Mouse (Mus musculus) limb, embryonic 12.5 days (tissue): ENCODE data around the gene Cdc42ep2. TPM values are rescaled to one million over a fixed set of nuclear protein-coding genes. Genes with fewer than 3 reads are reported as not detected.
A peak's percentile ranks its signal among the peaks of the same experiment; 100 is the strongest.

Experiments
- ATAC-seq: fragments of 200-750 bp; cut with Nextera tagmentation; 2 replicates; pipeline ENCODE4 v1.8.0; 2017; ENCODE audit warnings: low read depth, moderate TSS enrichment; ENCODE audit not compliant: insufficient number of reproducible peaks, insufficient read depth, low FRiP score, low TSS enrichment
- H3K27ac ChIP-seq: fragments of 300-500 bp; sonication (generic); 2 replicates; pipeline ENCODE4 v1.5.1; 2016; ENCODE audit warnings: mild to moderate bottlenecking, moderate library complexity
- H3K27me3 ChIP-seq: fragments of 300-500 bp; sonication (generic); 2 replicates; pipeline ENCODE4 v1.6.1; 2016; ENCODE audit warnings: mild to moderate bottlenecking, moderate library complexity
- H3K36me3 ChIP-seq: fragments of 300-500 bp; sonication (generic); 2 replicates; pipeline ENCODE4 v1.6.1; 2016; ENCODE audit warnings: mild to moderate bottlenecking, moderate library complexity
- H3K4me1 ChIP-seq: fragments of 300-500 bp; sonication (generic); replicated peaks from 2 replicates; pipeline ENCODE4 v1.6.1; 2016
- H3K4me2 ChIP-seq: fragments of 300-500 bp; sonication (generic); 2 replicates; pipeline ENCODE4 v1.6.1; 2016; ENCODE audit warnings: mild to moderate bottlenecking, moderate library complexity
- H3K4me3 ChIP-seq: fragments of 300-500 bp; sonication (generic); replicated peaks from 2 replicates; pipeline ENCODE4 v1.5.1; 2016; ENCODE audit warnings: mild to moderate bottlenecking
- H3K9ac ChIP-seq: fragments of 300-500 bp; sonication (generic); replicated peaks from 2 replicates; pipeline ENCODE4 v1.6.1; 2016; ENCODE audit warnings: mild to moderate bottlenecking, moderate library complexity
- H3K9me3 ChIP-seq: fragments of 300-500 bp; sonication (generic); 2 replicates; pipeline ENCODE4 v1.6.1; 2016; ENCODE audit warnings: mild to moderate bottlenecking, moderate library complexity
- WGBS: fragments of 180-500 bp; shearing (Covaris S2); methylation state at CpG from one replicate; pipeline ENCODE4 v1.1.7; 2016; 5-methylcytosine and 5-hydroxymethylcytosine counted together
- polyA plus RNA-seq: library from polyadenylated mRNA; unstranded; fragments of >200 nt; fragmentation: Nextera tagmentation; extraction: Ambion mirVana; gene quantifications from 2 replicates; pipeline ENCODE4 v1.2.1, GENCODE M21; 2016

The Cdc42ep2 gene
- polyA plus RNA-seq, 1 experiment from 2014 or later: 2.7 TPM

GRCm38 (mm10) chr19:5928104-5928503 lies 3.5 kb upstream of the Cdc42ep2 start:
- Histone ChIP-seq H3K27ac (no peak overlapping the region), H3K4me1 (peaks cover 23% of the 10 kb centered on the region), H3K9ac (no peak overlapping the region; the same call in 1 of the 2 replicates), H3K4me2 (no peak overlapping the region), H3K36me3 (no peaks in the 10 kb centered on the region), H3K27me3 (peaks cover 11% of the 10 kb centered on the region), H3K9me3 (no peaks in the 10 kb centered on the region), H3K4me3 (no peak overlapping the region)
- 53% methylated on average over 6 of the region's 6 CpGs for WGBS
- no peak for ATAC-seq

DNA sequence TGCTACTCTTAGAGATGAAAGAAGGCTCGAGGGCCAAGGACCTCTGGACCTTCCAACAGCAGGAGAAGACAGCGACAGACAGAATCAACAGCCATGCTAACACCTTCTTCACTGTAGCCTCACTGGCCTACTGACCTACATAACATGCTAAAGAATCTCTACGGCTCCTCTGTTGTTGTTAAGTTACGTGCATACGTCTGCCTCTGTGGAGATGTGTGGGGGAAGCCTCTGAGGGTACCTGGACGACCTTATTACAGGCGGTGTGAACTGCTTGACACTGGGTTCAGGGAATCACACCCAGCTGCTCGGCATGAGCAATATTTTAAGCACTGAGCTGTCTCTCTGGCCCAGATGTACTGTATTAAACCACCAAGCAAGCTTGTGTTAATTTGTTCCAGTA lies 2.9 kb upstream of the Cdc42ep2 start:
- Histone ChIP-seq H3K27me3 (peaks cover 11% of the 10 kb centered on the region), H3K4me2 (no peak overlapping the region), H3K9ac (no peak overlapping the region), H3K9me3 (no peaks in the 10 kb centered on the region), H3K4me3 (no peak overlapping the region), H3K36me3 (no peaks in the 10 kb centered on the region), H3K4me1 (peaks cover 23% of the 10 kb centered on the region), H3K27ac (no peak overlapping the region)
- ATAC-seq: no peak
- 58% methylated on average over 8 of the region's 8 CpGs for WGBS

GRCm38 (mm10) chr19:5927026-5927425 lies 2.4 kb upstream of the Cdc42ep2 start:
- Histone ChIP-seq H3K4me2 (no peak overlapping the region), H3K9ac (no peak overlapping the region), H3K9me3 (no peaks in the 10 kb centered on the region), H3K36me3 (no peaks in the 10 kb centered on the region), H3K27me3 (peaks cover 13% of the 10 kb centered on the region), H3K4me3 (no peak overlapping the region), H3K4me1 (peaks cover 23% of the 10 kb centered on the region), H3K27ac (no peak overlapping the region)
- ATAC-seq: no peak
- 74% methylated on average over 11 of the region's 11 CpGs for WGBS

- Histone ChIP-seq H3K4me2 (peak overlapping the region; percentile 97), H3K9me3 (no peaks in the 10 kb centered on the region), H3K4me1 (peaks cover 27% of the 10 kb centered on the region), H3K27ac (no peak overlapping the region), H3K36me3 (no peaks in the 10 kb centered on the region), H3K27me3 (peaks cover 17% of the 10 kb centered on the region), H3K4me3 (peak overlapping the region; percentile 53), H3K9ac (no peak overlapping the region)
- WGBS: 30% methylated on average over 11 of the region's 11 CpGs
- ATAC-seq: no peak
These were observed 767 bp upstream of the Cdc42ep2 start for GRCm38 (mm10) chr19:5925311-5925855.

- H3K4me2 ChIP-seq: peak overlapping the region; percentile 97
- H3K36me3 ChIP-seq: no peaks in the 10 kb centered on the region
- H3K4me1 ChIP-seq: peaks cover 22% of the 10 kb centered on the region
- H3K4me3 ChIP-seq: peak overlapping the region; percentile 53
- 1% methylated on average over 38 of the region's 38 CpGs for WGBS
- H3K9ac ChIP-seq: peak overlapping the region; percentile 54
- peak overlapping the region; percentile 74 for H3K27ac ChIP-seq
- peaks cover 17% of the 10 kb centered on the region for H3K27me3 ChIP-seq
- no peaks in the 10 kb centered on the region for H3K9me3 ChIP-seq
- ATAC-seq: peak; percentile 69
These were observed 465 bp downstream of the Cdc42ep2 start for GRCm38 (mm10) chr19:5923990-5924712.

GRCm38 (mm10) chr19:5922963-5923362 lies 1.7 kb downstream of the Cdc42ep2 start:
- Histone ChIP-seq H3K4me2 (no peak overlapping the region), H3K9ac (no peak overlapping the region), H3K4me1 (peaks cover 13% of the 10 kb centered on the region), H3K9me3 (no peaks in the 10 kb centered on the region), H3K27ac (no peak overlapping the region), H3K4me3 (no peak overlapping the region), H3K27me3 (peaks cover 17% of the 10 kb centered on the region), H3K36me3 (peaks cover 6% of the 10 kb centered on the region; the same call in 1 of the 2 replicates)
- ATAC-seq: no peak
- 90% methylated on average over 3 of the region's 3 CpGs for WGBS

DNA sequence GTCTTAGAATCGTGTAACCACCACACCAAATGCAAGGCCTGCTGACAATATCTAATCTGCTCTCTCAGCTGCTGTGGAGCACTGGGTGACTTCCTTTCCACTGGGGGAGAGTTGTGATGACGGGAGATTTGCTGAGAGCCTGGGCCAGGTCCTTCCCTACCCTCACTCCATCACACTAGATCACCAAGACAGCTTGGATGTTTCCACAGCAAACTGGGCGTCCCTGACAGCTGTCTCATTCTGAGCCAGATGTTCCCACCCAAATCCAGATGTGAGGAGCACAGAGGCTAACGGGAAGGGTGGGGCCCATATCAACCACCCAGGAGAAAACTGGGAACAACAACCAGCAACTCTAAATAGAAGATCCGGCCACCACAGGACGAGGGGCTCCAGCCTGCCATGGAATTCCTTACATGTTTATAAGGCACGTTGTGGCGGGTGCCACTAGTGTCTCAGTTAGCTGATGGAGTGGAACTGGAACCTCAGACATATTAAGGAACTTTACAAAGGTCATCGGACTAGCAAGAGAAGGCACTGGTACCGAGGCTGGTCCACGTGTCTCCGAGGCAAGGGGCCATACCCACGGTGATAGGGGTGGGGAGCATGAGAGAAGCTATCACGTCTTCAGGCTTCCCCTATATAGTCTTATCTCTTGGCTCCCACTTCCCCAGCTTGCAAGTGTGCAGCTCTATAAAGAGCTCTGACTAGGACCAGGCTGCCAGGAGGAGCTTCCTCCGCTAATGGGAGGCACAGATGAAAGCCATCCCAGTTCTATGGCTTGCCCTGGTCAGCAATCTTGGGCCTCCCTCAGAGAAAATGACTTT lies 2.3 kb downstream of the Cdc42ep2 start:
- Histone ChIP-seq H3K27me3 (peaks cover 17% of the 10 kb centered on the region), H3K4me2 (peak overlapping the region; percentile 38; the same call in 1 of the 2 replicates), H3K36me3 (peaks cover 12% of the 10 kb centered on the region; the same call in 1 of the 2 replicates), H3K9me3 (no peaks in the 10 kb centered on the region), H3K4me3 (no peak overlapping the region), H3K27ac (no peak overlapping the region), H3K4me1 (peaks cover 13% of the 10 kb centered on the region), H3K9ac (0 out of 2 replicates have a peak overlapping the region, but pooled peaks have one; percentile 52)
- 76% methylated on average over 15 of the region's 15 CpGs for WGBS
- no peak for ATAC-seq

DNA sequence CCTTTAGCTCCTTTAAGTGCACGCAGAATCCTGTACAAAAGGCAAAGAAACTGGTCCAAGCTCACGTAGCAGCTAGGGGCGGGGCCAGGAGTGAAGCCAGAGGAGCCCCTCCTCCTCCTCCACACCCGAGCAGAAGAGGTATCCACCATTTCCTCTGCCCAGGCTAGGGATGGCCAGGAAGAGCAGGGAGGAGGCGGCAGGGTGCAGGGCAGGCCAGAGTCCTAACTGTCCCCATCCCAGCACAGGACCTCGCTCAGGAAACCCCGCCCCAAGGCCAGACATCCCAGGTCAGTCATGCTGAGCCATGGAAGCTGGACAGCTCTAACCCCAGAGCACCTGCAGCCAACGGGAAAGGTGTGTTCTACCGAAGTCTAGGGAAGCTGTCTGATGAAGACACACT lies 2.9 kb downstream of the Cdc42ep2 start:
- Histone ChIP-seq H3K9ac (peak overlapping the region; percentile 52; the same call in 1 of the 2 replicates), H3K36me3 (peaks cover 17% of the 10 kb centered on the region; the same call in 1 of the 2 replicates), H3K27me3 (peaks cover 17% of the 10 kb centered on the region), H3K4me3 (no peak overlapping the region), H3K9me3 (no peaks in the 10 kb centered on the region), H3K4me1 (peaks cover 13% of the 10 kb centered on the region), H3K4me2 (peak overlapping the region; percentile 38), H3K27ac (no peak overlapping the region)
- 22% methylated on average over 9 of the region's 9 CpGs for WGBS
- ATAC-seq: no peak

DNA sequence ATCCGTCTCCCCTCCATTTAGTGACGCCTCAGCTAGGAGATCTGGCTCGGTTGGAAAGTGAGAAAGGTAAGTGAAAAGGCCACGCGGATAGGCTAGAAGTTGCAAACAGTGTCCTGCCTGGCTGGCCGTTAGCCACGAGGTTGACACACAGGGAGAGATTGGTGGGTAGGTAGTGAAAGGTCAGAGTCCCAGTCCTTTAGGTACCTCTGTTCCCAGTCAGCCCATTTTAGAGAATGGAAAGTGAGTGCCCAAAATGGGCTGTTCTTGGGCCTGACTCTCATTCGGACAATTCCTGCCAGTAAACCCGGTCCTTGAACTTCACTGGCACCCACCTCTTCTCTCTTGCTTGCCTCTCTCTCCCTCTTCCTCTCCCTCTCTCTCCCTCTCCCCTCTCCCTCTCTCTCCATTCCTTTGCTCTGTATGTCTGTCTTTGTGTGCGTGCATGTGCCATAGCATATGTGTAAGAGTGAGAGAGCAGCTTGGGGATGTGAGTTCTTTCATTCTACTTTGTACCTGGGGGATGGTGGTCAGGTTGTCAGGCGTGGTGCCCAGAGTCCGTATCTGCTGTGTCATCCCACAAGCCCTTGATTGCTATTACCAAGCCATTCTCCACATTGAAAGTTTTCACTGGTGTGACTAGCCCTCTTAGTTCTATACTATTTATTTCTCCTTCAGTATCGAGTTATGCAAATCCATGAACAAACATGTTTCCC lies 11.5 kb downstream of the Cdc42ep2 start, which contains the start of gene Dpf2:
TSS of gene Dpf2 (minus strand) at position 4 of the 713 bp plus-strand sequence.
- Histone ChIP-seq H3K4me3 (peak within 1 kb of the TSS; percentile 94), H3K9me3 (no peaks in the 10 kb centered on the region), H3K4me2 (peak within 1 kb of the TSS; percentile 75), H3K9ac (peak within 1 kb of the TSS; percentile 95), H3K27me3 (no peaks in the 10 kb centered on the region), H3K27ac (peak within 1 kb of the TSS; percentile 93), H3K36me3 (peaks cover 29% of the 10 kb centered on the region; the same call in 1 of the 2 replicates), H3K4me1 (peaks cover 22% of the 10 kb centered on the region)
- ATAC-seq: peak; percentile 69
- WGBS: 23% methylated on average over 13 of the region's 13 CpGs

DNA sequence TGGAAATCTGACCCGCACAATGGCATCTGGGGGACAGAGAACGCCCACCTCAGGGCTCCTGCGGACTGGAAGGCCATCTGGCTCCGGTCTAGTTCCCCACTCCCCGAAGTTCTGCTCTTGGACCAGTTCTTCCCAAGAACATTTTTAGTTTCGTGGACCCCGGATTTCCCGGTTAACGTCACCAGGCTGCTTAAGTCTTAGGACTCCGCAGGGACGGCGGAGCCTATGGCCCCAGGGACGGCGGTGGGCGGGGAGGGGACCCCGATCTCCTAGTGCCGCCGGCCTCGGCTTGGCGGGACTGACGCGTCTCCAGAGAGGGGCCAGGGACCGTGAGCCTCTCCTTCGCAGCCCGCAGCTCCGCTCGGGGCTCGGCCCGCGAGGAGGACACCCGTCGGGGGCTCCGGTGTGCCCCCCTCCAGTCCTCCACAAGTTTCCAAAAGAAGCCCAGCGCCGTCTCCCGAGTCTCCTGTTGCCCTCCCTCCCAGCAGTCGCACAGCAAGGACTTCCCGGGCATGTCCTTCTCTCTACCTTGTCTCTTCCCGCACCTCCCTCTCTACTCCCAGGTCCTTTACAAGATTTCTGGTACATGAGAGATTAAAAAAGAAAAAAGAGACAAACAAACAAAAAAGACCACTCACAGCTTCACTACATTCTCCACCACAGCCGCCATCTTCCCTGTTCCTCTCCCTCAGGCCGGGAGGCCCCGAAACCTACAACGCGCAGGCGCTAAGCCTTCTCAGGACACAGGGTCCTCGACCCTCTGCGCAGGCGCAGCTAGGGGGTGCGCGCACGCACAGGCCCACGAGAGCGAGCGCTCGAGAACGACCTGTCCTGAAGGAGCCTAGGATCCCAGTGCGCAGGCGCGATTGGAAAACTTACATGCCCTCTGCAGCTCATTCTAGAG lies 12.3 kb downstream of the Cdc42ep2 start:
- Histone ChIP-seq H3K27me3 (no peaks in the 10 kb centered on the region), H3K4me3 (peak overlapping the region; percentile 94), H3K9me3 (no peaks in the 10 kb centered on the region), H3K4me1 (peaks cover 22% of the 10 kb centered on the region), H3K27ac (peak overlapping the region; percentile 93), H3K36me3 (peaks cover 22% of the 10 kb centered on the region), H3K9ac (peak overlapping the region; percentile 95), H3K4me2 (peak overlapping the region; percentile 75)
- under 1% methylated on average over 59 of the region's 59 CpGs for WGBS
- peak; percentile 92 for ATAC-seq
